Mouse (Mus musculus) cerebellum, adult 9-11 months (tissue): ENCODE data around the gene Slc25a42.
"Not testable (repeated sequence)": the region's sequence is repeated elsewhere in the genome, so short reads cannot be mapped to it uniquely, and the experiment has no call there.

Source experiments
- DNase-seq: peaks from one replicate; pipeline ENCODE4 v3.0.0; 2022

The Slc25a42 gene

DNA sequence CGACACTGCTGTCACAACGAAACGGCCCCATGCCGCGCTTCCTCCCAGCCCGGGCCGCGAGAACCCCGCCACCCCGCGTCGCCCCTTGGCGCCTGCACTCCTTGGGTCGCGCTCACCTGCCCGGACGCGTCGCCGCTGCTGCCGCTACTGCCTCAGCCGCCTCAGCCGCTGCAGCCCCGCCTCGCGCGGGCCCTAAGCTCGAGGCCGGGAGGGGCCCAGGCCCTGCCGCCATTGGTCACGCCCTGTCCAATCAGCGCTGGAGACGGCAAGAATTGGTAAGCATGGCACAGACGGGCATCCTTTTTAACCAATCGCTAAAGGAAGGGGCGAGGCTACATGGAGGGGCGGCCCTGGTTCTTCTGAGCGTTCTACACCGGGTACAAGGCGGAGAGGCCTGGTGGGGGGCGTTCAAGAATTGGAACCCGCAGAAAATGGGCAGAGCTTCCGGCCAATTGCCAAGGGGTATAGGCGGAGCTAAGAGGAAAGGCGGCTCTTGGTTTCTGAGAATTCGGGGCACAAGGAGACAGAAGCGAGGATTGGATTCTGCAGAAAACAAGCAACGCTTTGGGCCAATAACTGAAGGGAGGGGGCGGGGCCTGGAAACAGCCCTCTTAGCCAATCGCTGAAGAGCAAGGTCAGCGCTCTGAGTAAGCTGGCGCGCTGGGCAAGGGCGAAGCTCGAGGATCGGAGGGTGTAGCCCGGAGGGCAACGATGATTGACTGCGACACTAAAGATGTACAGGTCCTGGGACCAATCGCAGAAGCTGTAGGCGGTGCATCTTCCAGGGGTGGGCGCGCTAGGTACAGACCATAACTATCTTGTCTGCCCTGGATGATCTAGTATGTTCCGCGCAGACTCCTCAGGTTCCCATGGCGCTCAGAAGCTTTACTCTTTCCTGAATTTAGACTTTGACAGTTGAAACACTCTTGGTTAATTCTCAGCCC is at the start of gene Slc25a42:
Slc25a42 (minus strand) TSS at position 194 of the 944 bp plus-strand sequence.
- peak; percentile 100 for DNase-seq

DNA sequence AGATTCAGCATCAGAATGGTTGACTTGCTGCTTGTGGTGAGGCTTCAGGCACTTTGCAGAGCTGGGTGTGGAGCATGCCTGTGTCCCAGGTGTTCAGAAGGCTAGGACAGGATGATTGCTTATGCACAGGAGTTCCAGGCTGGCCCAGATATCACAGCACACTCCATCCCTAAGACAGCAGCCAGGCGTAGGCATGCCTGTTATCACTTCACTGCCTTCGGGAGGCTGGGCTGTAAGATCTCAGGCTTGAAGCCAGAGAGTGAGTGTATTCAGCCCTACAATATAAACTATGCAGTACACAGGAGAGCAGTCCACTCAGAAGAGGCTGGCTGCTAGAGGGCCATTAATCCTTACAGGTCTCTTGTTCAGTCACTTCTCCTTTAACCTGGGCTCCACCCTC is 46.9 kb upstream of the Slc25a42 start:
- no peak for DNase-seq

DNA sequence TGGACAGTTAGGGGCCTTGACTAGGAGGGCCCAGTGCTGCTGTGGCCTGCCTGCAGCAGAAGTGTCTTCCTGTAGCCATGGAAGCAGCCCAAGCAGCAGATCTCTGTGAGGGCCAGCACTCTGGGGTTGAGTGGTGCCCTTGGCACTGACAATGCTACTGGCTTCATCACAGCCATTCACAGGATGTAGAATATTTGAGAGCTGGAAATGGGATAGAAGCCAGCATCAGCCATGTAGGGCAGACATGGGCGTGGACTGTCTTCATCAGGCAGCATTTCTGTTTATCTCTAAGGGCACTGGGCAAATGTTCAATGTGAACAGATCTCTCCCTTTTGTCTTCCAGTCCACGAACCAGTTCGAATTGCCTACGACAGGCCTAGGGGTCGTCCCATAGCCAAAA is 46.5 kb upstream of the Slc25a42 start:
- DNase-seq = no peak

DNA sequence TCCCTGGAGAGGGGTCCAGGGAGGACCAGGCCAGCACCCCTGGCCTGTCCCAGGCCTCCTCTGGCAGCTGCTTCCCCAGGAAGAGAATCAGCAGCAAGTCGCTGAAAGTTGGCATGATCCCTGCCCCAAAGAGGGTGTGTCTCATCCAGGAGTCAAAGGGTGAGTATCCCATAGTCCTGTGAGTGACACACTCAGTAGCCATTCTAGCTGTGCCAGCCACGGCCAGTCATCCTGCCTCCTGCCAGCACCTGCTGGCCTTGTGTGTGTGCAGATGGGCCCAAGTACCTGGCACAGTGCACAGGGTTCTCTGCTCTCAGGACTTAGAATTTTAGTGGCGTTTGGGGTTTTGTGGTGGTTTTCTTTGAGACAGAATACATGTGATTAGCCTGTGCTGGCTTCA is 45.4 kb upstream of the Slc25a42 start:
- peak; percentile 75 for DNase-seq

DNA sequence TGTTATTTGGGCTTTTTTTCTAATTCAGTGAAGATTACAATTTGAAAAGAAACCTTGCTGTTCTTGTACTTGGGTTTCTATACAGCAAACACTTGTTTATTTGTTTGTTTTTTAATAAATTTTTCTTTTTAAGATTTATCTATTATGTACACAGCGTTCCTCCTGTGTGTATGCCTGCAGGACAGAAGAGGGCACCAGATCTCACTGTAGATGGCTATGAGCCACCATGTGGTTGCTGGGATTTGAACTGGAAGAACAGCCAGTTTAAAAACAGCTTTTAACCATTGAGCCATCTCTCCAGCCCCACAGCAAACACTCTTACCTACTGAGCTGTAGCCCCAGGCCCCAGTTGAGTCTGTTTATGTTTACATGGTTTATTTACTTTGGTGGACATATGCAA is 42.5 kb upstream of the Slc25a42 start:
- no peak for DNase-seq

DNA sequence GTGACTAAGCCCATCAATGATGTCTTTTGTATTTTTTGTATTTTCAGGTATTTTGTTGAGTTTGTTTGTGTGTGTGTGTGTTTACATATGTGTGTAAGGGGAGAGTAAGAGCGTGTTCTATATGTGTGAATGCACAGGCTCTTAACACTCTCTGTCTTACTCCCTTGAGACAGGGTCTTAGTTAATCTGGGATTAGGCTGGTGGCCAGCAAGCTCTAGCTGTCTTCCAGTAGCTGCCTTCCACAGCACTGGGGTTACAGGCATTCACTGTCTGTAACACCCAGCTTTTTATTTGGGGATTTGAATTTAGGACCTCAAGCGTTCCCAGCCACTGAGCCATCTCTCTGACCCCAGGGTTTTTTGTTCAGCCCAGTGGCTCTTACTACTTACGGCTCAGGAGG is 35.7 kb upstream of the Slc25a42 start:
- no peak for DNase-seq

DNA sequence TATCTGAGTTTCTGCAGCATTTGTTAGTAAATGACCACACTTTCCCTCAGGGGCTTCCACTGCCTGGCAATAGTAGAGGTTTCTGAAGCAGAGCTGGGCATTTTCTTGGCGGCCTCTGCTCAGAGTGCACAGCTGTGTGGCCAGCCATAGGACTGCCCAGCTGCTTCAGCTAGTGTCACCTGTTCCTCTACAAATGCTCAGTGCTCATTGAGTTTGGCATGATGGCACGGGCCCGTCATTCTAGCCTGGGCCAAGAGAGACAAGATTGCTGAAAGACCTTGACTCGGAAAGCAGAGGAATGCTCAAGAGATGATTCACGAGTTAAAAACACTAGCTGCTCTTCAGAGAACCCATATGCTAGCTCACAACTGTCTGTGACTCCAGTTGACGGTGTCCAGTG is 34.5 kb upstream of the Slc25a42 start:
- no peak for DNase-seq

DNA sequence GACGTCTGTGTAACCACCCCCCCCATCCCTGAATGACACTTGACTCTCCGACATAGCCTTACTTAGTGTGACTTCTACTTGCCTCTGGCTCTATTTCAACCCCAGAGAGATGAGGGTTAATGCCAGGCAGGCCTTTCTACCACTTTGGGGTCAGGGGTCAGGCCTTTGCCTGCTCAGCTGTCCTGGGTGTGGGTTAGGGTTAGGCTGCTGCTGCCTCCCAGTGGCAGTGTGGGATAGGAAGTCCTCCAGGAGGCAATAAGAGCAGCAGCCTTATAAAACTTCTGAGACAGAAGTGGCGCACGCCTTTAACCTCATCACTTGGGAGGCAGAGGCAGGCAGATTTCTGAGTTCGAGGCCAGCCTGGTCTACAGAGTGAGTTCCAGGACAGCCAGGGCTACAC is 28.5 kb upstream of the Slc25a42 start:
- DNase-seq = no peak

DNA sequence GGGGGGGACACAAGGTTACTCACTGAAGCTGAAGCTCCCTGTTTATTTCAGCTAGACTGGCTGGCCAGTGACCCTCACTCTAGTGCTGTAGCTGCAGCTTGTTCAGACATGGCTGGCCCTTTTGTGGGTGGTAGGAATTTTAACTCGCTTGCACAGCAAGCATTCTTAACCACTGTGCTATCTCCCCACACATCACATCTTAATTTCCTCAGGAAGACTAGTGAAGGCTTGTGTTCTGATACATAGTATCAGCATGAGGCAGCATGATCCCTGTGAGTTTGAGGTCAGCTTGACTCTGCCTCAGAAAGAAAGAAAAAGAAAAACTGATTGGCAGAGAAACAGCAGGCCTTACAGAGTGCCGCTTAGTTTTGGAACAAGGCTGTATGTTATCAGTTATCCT is 25.7 kb upstream of the Slc25a42 start:
- DNase-seq = no peak

DNA sequence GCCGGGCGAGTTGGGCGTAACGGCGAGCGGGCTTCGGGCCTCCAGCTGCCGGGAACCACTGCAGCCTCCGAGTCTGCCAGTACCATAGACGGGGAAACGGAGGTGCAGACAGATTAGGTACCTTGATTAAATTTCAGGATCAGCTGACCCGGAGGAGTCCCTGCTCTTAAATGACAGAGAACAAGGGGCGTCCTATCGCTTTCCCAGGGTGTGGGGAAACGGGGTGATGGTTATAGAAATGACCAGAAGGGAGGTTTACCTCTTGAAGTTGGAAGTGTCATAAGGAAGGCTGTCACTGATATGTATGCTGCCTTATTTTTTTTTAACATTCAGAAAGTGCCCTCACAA is 22.6 kb upstream of the Slc25a42 start:
- no peak for DNase-seq

DNA sequence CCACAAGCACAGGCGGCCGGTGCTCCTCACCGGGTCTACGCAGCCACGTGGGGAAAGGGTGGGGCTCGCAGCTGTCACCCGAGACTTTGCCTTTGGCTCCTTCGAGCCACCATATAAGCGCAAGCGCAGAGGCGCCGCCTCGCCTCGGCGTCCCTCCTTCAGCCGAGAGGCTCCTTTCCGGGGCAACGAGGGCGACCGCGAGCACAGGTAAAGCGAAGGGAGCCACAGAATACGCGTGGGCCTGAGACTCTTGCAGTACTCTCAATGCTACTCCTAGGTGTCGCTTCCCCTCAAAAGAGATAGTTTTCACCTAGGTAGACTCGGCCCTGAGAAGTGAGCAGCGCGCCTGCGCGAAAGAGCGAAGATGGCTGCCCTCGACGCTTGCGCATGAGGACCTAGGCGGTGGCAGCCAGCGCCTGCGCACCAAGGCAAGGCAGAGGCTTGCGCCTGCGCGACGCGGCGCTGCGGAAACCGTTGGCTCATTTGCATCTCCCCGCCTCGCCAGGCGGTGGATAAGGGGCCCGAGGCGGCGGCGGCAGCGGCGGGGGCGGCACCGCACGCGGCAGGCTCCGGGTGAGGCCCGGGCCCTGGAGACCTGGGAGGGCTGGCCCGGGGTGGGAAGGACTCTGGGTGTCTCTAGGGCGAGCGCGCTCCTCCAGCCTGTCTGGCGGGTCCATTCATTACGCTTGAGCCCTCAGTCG is 22.1 kb upstream of the Slc25a42 start, which contains the start of the genes Sugp2 and Armc6:
Sugp2 (plus strand) TSS at position 147 of the 701 bp plus-strand sequence.
Armc6 (minus strand) TSS at position 387 of the 701 bp plus-strand sequence.
- DNase-seq = peak; percentile 97

DNA sequence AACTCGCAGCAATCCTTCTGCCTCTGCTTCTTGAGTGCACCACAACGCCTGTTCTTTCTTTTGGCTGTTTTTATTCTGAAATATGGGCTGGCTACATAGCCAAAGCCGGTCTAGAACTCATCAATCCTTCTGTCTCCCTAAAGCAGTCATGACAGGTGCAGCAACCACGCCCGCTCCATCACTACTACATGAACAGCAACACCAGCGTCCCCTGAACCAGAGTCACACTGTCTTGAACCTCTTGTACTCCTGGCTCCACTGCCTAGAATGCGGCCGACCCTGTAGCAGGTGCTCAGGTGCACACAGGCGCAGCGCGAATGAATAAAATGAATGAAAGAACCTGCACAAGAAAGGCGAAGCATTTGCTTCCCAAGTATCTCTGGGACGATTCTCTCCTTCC is 21.5 kb upstream of the Slc25a42 start:
- DNase-seq = no peak

DNA sequence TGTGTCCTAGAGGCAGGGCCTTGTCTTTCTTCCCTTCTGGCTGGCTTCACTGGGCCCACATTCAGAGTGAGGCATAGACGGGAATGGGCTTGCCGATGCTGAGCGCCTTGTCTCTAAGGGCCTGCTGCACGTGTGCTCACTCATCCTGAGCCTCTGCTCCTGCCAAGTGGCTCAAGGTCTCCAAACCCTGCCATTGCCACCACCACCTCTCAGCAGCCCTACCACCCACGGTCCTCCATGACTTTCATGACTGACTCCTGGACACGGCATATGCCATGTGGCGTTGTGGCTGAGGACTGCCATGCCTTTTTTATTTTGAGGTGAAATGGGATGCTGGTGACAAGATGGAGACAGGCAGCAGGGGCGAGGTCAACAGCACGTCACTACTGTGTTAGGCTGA is 18.7 kb upstream of the Slc25a42 start:
- DNase-seq = no peak

DNA sequence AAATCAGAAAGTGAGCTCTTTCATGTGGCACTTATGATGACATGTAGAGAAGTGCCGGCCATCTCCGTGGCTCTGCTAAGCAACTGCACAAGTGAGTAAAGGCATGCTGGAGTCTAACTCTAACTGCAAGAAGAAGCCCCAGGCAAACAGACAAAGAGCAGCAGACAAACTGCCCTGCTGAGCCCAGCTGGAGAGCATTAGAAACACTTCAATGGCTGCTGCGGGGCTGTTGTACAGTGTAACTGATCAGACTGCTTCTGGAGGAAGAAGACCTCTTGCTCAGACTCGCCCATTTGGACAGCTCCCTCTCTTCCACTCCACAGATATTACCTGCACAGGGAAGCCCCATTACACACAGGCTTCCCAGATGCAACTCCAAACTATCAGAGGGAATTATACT is 15.9 kb upstream of the Slc25a42 start:
- peak; percentile 11 for DNase-seq

DNA sequence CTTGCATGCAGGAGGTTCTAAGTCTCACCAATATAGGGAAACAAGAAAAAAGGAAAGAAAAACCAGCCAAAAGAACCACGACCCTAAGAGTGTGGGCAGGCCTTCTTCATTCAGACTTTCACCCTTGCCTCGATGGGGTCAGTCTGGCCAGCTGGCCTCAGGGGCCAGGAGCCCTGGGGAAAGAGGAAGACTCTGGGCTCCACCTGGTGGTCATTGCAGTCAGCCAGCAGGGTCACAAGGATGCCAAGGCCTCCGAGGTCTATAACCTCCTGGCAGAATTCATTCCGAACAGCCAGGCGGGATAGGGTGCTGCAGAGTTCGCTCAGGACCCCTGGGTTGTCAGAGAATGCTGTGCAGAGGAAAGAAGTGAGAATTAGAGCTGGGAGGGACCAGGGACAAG is 11.2 kb upstream of the Slc25a42 start:
- DNase-seq = peak; percentile 35

DNA sequence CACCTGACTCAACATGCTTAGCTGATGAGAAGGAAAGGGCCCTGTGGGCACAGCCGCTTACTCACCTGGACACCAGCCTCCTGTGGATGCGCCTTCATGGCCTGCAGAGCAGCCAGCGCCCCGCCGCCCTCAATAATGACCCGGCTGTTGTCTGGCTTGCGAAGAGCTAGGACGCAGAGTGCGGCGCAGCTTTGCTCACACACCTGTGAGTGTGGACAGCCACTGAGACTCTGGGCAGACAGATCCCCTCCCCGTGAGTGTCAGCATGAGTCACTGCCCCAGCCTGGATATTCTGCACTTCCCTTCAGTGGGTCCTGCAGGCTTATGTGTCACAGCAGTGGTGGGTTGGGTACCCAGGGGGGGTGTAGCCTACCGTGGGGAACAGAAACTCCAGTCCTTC is 9.9 kb upstream of the Slc25a42 start:
- peak; percentile 20 for DNase-seq

DNA sequence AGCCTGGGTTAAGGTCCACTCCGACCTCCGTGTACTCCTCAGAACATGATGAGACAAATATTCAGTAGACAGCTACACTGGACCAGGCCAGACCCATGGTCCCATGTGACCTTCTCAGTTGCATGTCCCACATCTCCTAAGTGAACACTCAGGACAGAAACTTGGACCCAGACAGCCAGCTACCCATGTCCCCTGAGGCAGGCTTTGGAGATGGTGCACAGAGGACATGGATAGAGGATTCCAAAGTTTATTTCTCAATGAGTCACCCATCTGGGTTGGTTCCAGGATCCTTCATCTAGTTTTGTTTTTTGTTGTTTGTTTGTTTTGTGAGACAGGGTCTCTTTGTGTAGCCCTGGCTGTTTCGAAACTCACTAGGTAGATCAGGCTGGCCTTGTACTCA is 8.8 kb upstream of the Slc25a42 start:
- no peak for DNase-seq

DNA sequence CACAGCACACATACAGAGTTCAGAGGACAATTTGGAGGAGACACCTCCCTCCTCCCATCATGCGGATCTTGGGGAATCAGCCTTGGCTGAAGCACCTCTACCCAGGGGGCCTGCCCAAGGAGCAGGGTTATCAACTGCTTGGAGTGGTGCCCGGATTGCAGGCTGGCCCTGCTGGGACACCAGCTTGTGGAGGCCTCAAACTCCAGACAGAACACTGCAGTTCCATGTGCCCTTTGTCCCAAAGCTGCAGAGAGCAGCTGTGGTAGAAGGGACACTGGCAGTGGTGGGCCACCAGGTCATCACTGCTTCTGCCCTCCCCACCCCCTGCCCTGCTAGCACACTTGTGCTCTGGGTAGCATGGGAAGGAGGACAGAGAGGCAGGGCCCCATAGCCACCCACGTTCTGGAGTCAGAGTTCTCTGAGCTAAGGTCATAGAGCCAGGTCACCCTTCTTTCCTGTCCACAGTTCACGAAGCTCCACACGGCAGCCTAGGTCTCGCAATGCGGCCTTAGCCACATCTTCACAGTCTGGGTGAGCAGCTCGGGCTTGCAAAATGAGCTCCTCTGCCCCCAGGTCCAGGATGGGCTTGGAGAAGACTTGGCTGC is 8.2 kb upstream of the Slc25a42 start:
- DNase-seq = peak; percentile 70

DNA sequence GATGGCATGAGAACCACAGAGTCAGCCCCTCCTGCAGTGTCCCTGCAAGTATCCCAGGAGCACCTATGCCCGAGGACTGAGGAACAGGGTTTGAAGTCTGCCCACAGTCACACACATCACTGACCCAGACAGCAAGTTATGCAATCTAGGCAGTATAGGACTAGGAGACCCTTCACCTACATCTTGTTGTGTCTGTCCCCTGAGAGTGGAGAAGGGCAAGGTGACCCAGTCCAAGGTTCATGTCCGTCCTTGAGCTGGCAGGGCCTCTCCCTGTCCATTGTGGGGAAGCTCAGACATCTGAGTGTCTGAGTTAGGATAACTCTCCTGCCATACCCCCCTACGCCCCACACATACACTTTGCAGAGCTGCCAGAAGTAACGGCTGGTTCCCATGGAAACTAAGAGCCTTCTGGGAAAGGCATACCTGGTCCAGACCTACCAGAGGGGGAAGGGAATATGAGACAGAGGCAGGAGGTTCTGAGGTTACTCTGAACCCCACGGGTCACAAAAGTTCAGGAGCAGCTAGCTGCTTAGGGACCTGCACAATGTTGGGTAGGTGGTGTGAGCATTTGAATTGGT is 7.1 kb upstream of the Slc25a42 start:
- no peak for DNase-seq

DNA sequence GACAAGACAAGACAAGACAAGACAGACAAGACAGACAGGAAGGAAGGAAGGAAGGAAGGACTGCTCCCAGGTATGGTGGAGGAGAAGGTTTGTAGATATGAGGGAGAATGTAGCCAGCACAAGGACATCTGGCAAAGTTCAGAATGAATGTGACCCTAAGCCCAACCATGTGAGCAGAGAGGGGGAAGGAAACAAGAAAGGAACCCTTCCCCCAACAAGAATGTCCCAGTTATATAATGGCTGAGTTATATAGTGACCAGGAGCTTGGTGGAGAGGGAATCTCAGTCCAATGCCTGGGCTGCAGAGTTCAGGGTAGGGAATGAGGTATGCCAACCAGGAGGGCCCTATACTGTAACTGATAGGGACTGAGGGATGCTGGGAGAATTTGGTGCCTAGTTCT is 5.3 kb upstream of the Slc25a42 start:
- DNase-seq = no peak

DNA sequence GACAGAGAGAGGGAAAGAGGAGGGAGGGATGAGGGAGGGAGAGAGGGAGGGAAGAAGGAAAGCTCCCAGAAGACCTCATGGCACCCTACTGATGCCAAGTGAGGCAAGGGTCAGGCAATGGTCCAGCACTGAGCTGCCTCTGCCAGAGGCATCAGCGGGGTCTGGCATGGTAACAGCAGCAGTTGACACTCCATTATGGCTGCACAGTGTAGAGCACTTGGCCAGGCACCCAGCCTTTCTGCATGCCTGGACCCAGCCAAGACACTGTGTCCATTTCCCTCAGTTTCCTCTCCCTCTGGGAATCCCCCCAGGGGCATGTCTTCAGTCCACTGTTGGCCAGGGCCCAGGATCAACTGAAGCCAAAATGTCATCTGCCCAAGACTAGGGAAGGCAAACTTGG is 4.5 kb upstream of the Slc25a42 start:
- peak; percentile 86 for DNase-seq

DNA sequence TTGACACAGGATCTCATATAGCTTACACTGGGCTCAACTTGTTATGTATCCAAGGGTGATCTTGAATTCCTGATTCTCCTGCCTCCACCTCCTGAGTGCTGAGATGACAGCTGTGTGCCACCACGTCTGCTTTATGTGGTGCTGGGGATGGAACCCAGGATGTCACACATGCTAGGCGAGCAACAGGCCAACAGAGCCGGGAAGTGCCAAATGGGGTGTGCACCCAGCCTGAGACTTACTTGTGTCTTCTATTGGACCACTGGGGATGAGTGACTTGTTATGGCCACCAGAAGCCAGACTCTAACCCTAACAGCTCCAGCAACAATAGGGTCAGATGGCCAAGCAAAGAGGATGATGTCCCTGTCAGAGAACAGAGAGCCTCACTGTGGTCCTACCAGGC is 4.1 kb upstream of the Slc25a42 start:
- DNase-seq = not testable (repeated sequence)

DNA sequence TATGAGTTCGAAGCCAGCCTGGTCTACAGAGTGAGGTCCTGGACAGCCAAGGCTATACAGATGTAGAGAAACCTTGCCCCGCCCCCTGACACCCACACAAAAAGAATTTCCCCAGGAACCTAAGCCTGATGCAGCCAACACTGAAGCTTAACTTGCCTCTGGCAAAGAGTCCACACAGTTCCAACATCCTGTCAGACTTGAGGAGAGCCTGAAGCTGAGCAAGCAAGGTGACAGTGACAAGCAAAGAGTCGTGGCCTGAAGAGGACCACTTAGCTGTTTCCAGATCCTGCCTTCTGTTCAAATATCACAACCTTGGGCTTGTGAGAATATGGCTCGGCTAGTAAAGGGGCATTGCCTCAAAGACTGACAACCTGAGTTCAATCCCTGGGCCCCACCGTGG is 3.0 kb upstream of the Slc25a42 start:
- no peak for DNase-seq
